Mouse (Mus musculus) forebrain, embryonic 12.5 days (tissue): ENCODE results near the gene Uts2b. TPM values are rescaled to one million over a fixed set of nuclear protein-coding genes. Genes with fewer than 3 reads are reported as not detected.
"Not testable (repeated sequence)": the region's sequence is repeated elsewhere in the genome, so short reads cannot be mapped to it uniquely, and the experiment has no call there.

ENCODE experiments used
- ATAC-seq: fragments of 200-750 bp; cut with Nextera tagmentation; 2 replicates; pipeline ENCODE4 v1.8.0; 2017; ENCODE audit warnings: moderate TSS enrichment; ENCODE audit not compliant: low FRiP score
- H3K27ac ChIP-seq: fragments of 300-500 bp; sonication (generic); 2 replicates; pipeline ENCODE4 v1.5.1; 2016; ENCODE audit warnings: mild to moderate bottlenecking
- H3K27me3 ChIP-seq: fragments of 300-500 bp; sonication (generic); 2 replicates; pipeline ENCODE4 v1.6.1; 2016; ENCODE audit warnings: mild to moderate bottlenecking
- H3K36me3 ChIP-seq: fragments of 300-500 bp; sonication (generic); replicated peaks from 2 replicates; pipeline ENCODE4 v1.6.1; 2016; ENCODE audit warnings: mild to moderate bottlenecking
- H3K4me1 ChIP-seq: fragments of 300-500 bp; sonication (generic); 2 replicates; pipeline ENCODE4 v1.6.1; 2016
- H3K4me2 ChIP-seq: fragments of 300-500 bp; sonication (generic); 2 replicates; pipeline ENCODE4 v1.6.1; 2016; ENCODE audit warnings: mild to moderate bottlenecking, moderate library complexity
- H3K4me3 ChIP-seq: fragments of 300-500 bp; sonication (generic); replicated peaks from 2 replicates; pipeline ENCODE4 v1.5.1; 2016; ENCODE audit warnings: mild to moderate bottlenecking
- H3K9ac ChIP-seq: fragments of 300-500 bp; sonication (generic); 2 replicates; pipeline ENCODE4 v1.6.1; 2016; ENCODE audit warnings: mild to moderate bottlenecking
- H3K9me3 ChIP-seq: fragments of 300-500 bp; sonication (generic); 2 replicates; pipeline ENCODE4 v1.6.1; 2016
- whole genome bisulfite sequencing: fragments of 180-500 bp; shearing (Covaris S2); methylation state at CpG from one replicate; pipeline ENCODE4 v1.1.7; 2016; 5-methylcytosine and 5-hydroxymethylcytosine counted together
- polyA plus RNA-seq: library from polyadenylated mRNA; unstranded; fragments of >200 nt; fragmentation: Nextera tagmentation; extraction: Ambion mirVana; gene quantifications from 2 replicates; pipeline ENCODE4 v1.2.1, GENCODE M21; 2016

Uts2b gene
- polyA plus RNA-seq, 1 experiment from 2014 or later = not detected

GRCm38 (mm10) chr16:27349878-27350532, 20.0 kb downstream of the Uts2b start:
- no peak overlapping the region for H3K9ac ChIP-seq
- no peak overlapping the region for H3K4me2 ChIP-seq
- H3K27me3 ChIP-seq = no peaks in the 10 kb centered on the region
- no peak for ATAC-seq
- H3K4me1 ChIP-seq = no peaks in the 10 kb centered on the region
- H3K9me3 ChIP-seq = no peaks in the 10 kb centered on the region
- H3K4me3 ChIP-seq = no peak overlapping the region
- WGBS = 90% methylated on average over 7 of the region's 7 CpGs
- no peaks in the 10 kb centered on the region for H3K36me3 ChIP-seq
- no peak overlapping the region for H3K27ac ChIP-seq

DNA sequence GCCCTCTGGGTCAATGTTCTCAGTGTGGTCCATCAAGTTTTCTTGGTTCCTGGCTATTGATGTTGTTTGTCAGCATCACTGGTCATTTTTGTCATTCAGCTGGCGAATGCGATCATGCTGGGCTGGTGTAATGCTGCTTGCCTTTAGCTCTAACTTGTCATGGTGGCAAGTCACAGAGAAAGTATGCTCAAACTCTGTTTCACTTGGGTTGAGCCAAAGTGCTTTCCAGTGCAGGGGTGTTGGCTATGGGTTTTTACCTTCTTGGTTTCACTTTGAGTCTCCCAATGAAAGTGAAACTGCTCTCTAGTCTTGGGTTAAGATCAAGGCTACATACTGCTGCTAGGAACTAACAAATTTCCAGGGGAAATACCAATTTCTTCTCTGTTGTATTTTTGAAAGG, 20.8 kb downstream of the Uts2b start:
- no peak overlapping the region for H3K27ac ChIP-seq
- H3K9me3 ChIP-seq = no peaks in the 10 kb centered on the region
- H3K4me3 ChIP-seq = no peak overlapping the region
- no peaks in the 10 kb centered on the region for H3K36me3 ChIP-seq
- 87% methylated on average over 2 of the region's 2 CpGs for WGBS
- H3K4me1 ChIP-seq = no peaks in the 10 kb centered on the region
- ATAC-seq = no peak
- no peaks in the 10 kb centered on the region for H3K27me3 ChIP-seq
- H3K4me2 ChIP-seq = no peak overlapping the region
- no peak overlapping the region for H3K9ac ChIP-seq

- H3K9me3 ChIP-seq = no peaks in the 10 kb centered on the region
- no peaks in the 10 kb centered on the region for H3K27me3 ChIP-seq
- no peak overlapping the region for H3K4me2 ChIP-seq
- H3K4me3 ChIP-seq = no peak overlapping the region
- no peak for ATAC-seq
- no peak overlapping the region for H3K9ac ChIP-seq
- H3K4me1 ChIP-seq = no peaks in the 10 kb centered on the region
- H3K27ac ChIP-seq = no peak overlapping the region
- H3K36me3 ChIP-seq = no peaks in the 10 kb centered on the region
- WGBS = 83% methylated on average over 1 of the region's 1 CpGs
Observed at GRCm38 (mm10) chr16:27348359-27348758, 21.7 kb downstream of the Uts2b start.

DNA sequence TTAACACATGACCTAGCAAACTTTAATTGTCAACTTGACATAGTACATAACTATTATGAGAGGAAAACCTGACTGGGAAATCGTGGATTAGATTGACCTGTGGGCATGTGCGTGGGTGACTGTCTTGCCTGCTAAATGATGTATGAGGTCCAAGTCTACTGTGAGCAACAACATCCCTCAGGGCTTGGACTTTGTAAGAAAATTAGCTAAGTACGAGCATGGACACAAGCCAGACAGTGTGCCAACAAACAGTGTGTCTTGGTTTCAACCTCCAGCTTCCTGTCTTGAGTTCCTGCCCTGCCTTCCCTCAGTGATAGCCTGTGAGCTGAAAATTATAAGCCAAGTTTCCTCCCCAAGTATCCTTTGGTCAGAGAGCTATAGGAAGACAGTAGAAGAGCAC, 22.5 kb downstream of the Uts2b start:
- Histone ChIP-seq H3K36me3 (no peaks in the 10 kb centered on the region), H3K27ac (no peak overlapping the region), H3K4me1 (no peaks in the 10 kb centered on the region), H3K4me2 (no peak overlapping the region), H3K9me3 (no peaks in the 10 kb centered on the region), H3K9ac (no peak overlapping the region), H3K4me3 (no peak overlapping the region), H3K27me3 (no peaks in the 10 kb centered on the region)
- no peak for ATAC-seq
- WGBS = 85% methylated on average over 3 of the region's 3 CpGs

DNA sequence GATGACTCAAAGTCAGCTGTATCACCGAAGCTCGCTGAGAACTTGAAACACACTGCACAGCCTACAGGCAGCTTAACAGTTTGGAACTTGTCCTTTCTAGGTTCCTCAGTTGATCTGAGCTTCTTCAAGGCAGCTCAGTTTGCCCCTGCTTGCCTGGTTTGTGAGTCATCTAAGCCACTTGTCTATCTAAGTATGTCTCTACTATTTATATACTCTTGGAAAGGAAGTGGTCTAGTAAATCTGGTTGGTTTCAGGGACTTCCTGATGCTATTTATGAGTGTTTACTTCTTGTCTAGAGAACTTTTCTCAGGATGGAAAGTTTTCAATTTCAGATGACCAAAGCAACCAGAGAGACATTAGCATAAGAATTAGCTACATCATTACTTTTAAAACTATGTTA, 43.6 kb downstream of the Uts2b start:
- ATAC-seq = no peak
- no peaks in the 10 kb centered on the region for H3K36me3 ChIP-seq
- WGBS = 97% methylated on average over 2 of the region's 2 CpGs
- H3K27me3 ChIP-seq = no peaks in the 10 kb centered on the region
- H3K9ac ChIP-seq = no peak overlapping the region
- H3K4me2 ChIP-seq = no peak overlapping the region
- H3K27ac ChIP-seq = no peak overlapping the region
- H3K4me1 ChIP-seq = no peaks in the 10 kb centered on the region
- no peaks in the 10 kb centered on the region for H3K9me3 ChIP-seq
- H3K4me3 ChIP-seq = no peak overlapping the region

- H3K4me2 ChIP-seq = no peak overlapping the region
- H3K9ac ChIP-seq = no peak overlapping the region
- no peaks in the 10 kb centered on the region for H3K4me1 ChIP-seq
- no peak overlapping the region for H3K27ac ChIP-seq
- no peak overlapping the region for H3K4me3 ChIP-seq
- no peaks in the 10 kb centered on the region for H3K36me3 ChIP-seq
- ATAC-seq = no peak
- H3K9me3 ChIP-seq = no peaks in the 10 kb centered on the region
- H3K27me3 ChIP-seq = no peaks in the 10 kb centered on the region
Observed at GRCm38 (mm10) chr16:27322047-27322446, 48.0 kb downstream of the Uts2b start.

- Histone ChIP-seq H3K4me2 (no peak overlapping the region), H3K27ac (no peak overlapping the region), H3K9me3 (no peaks in the 10 kb centered on the region), H3K36me3 (no peaks in the 10 kb centered on the region), H3K4me1 (no peaks in the 10 kb centered on the region), H3K9ac (no peak overlapping the region), H3K4me3 (no peak overlapping the region), H3K27me3 (no peaks in the 10 kb centered on the region)
- WGBS = 87% methylated on average over 1 of the region's 1 CpGs
- no peak for ATAC-seq
Observed at GRCm38 (mm10) chr16:27319099-27319498, 50.9 kb downstream of the Uts2b start.

DNA sequence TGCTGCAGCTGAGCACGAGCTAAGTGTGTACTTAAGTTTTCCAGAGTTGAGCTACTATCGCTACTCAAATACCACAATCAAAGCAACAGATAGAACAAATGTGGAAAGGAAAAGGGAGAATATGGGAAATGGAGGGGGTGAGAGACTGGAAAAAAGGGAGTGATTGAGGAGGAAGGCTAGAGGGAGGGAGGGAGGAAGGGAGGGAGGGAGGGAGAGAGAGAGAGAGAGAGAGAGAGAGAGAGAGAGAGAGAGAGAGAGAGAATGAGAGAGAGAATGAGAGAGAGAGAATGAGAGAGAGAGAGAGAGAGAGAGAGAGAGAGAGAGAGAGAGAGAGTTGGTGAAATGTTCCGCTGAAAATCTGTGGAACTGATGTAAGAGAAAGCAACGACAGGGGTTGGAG, 62.9 kb downstream of the Uts2b start, which contains the start of gene Ostn:
Ostn (plus strand) TSS at position 301 of the 400 bp plus-strand sequence.
- H3K27me3 ChIP-seq, H3K9ac ChIP-seq, H3K9me3 ChIP-seq, H3K4me2 ChIP-seq, H3K36me3 ChIP-seq, H3K27ac ChIP-seq, H3K4me3 ChIP-seq, H3K4me1 ChIP-seq, ATAC-seq: not testable (repeated sequence)
- 78% methylated on average over 4 of the region's 4 CpGs for WGBS

Other genes with a start within 250 kb of the Uts2b start
- not detected in 2 replicates for gene Ostn, start 62.8 kb downstream of the Uts2b start, polyA plus RNA-seq
- 64.9 and 65.5 TPM in 2 replicates for gene Ccdc50, start 18.6 kb upstream of the Uts2b start, polyA plus RNA-seq